Mouse (Mus musculus): ENCODE measurements around the gene Zscan5b. TPM values are rescaled to one million over a fixed set of nuclear protein-coding genes. Genes with fewer than 3 reads are reported as not detected.
"Not testable (repeated sequence)": the region's sequence is repeated elsewhere in the genome, so short reads cannot be mapped to it uniquely, and the experiment has no call there.

Gene Zscan5b
- polyA plus RNA-seq, 1 experiment from 2014 or later = not detected

- Histone ChIP-seq H3K27me3 (ENCODE audit: control insufficient read depth, insufficient read depth, low read length) (no peaks in the 10 kb centered on the region), H3K9me3 (ENCODE audit: control insufficient read depth, low read length) (peaks cover 2% of the 10 kb centered on the region; the same call in 1 of the 2 replicates), H3K4me2 (ENCODE audit: low read depth, low read length, severe bottlenecking) (no peak overlapping the region), H3K36me3 (ENCODE audit: control insufficient read depth, insufficient read depth, low read length) (no peaks in the 10 kb centered on the region), H3K9ac (ENCODE audit: low read length) (no peak overlapping the region), H3K4me1 (replicated peaks; ENCODE audit: control insufficient read depth, insufficient read depth, low read length) (no peaks in the 10 kb centered on the region), H3K27ac (ENCODE audit: low read depth, low read length) (no peak overlapping the region), H3K4me3 (ENCODE audit: low read depth, low read length) (no peak overlapping the region)
- 76% methylated on average over 4 of the region's 4 CpGs for WGBS
- DNase-seq (ENCODE audit: low spot score) (no peak), ATAC-seq (replicated peaks; ENCODE audit: low FRiP score) (no peak)
These were observed 35.3 kb downstream of the Zscan5b start for GRCm38 (mm10) chr7:6257386-6257785.

DNA sequence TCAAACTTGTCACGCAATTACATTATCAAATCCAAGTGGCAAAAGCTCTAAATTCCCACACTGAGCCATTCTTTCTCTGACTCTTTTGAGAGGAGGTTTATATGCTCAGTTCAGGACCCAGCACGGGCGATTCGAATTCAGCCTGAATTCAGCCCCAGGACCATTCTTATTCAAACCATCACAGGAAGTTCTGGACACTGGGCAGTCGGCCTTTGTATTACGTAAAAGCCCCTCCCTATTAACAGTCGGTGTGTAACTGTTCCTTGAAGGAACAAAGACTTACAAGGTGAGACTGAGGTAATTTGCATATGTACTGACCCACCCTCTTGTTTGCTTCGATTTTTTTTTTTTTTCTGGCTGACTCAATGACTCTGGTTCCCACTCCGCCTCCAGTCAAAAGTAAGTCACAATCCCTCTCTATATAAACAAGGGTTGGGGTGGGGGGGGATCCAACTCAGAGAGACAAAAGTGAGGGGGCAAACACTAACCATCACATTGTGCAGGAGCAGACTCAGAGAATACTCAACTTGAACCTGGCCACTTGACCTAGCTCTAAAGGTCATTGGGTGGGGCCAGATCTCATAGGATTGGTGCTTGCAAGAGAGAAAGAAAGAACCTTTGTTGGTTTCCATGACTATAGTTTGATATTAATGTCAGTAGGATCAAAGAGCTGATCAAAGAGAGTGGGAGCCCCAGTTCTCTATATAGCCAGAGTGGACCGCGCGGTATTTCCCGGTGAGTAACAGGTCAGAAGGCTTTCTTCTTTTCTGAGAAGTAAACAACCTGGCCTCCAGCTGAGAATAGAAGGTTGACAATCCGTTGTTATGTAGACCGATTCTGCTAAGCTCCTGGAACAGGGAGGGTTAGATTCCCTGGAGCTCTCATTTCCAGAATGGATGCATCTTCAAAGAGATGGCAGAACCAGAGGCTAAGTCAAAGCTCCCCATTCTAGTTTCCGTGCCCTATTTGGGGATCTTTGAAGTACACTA is 36.4 kb downstream of the Zscan5b start:
- WGBS = 40% methylated on average over 16 of the region's 16 CpGs
- Histone ChIP-seq H3K9ac (ENCODE audit: low read length) (no peak overlapping the region), H3K4me3 (ENCODE audit: low read depth, low read length) (no peak overlapping the region)

DNA sequence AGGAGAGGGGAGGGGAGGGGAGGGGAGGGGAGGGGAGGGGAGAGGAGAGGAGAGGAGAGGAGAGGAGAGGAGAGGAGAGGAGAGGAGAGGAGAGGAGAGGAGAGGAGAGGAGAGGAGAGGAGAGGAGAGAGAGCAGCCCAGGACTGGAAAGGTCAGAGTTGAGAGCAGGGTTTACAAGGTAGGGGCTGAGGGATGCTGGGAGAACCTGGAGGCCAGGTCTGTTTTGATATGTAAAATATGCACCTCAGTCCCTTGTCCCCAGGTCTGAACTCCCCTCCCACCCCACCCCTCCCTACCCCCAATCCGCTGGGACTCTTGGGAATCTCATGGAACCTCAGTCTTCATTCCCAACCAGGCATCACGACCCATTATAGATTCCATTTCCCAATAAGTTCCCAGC is 37.9 kb downstream of the Zscan5b start:
- not testable (repeated sequence) for H3K9ac ChIP-seq (ENCODE audit: low read length); H3K9me3 ChIP-seq (ENCODE audit: control insufficient read depth, low read length); DNase-seq (ENCODE audit: low spot score); H3K4me2 ChIP-seq (ENCODE audit: low read depth, low read length, severe bottlenecking); H3K27ac ChIP-seq (ENCODE audit: low read depth, low read length); H3K36me3 ChIP-seq (ENCODE audit: control insufficient read depth, insufficient read depth, low read length); H3K27me3 ChIP-seq (ENCODE audit: control insufficient read depth, insufficient read depth, low read length); ATAC-seq (replicated peaks; ENCODE audit: low FRiP score); H3K4me3 ChIP-seq (ENCODE audit: low read depth, low read length); H3K4me1 ChIP-seq (replicated peaks; ENCODE audit: control insufficient read depth, insufficient read depth, low read length)
- 41% methylated on average over 2 of the region's 2 CpGs for WGBS

More for the DNA sequence above, 36.4 kb downstream of the Zscan5b start:
- no peaks in the 10 kb centered on the region for H3K27me3 ChIP-seq (ENCODE audit: control insufficient read depth, insufficient read depth, low read length)
- no peak overlapping the region for H3K4me2 ChIP-seq (ENCODE audit: low read depth, low read length, severe bottlenecking)
- H3K36me3 ChIP-seq (ENCODE audit: control insufficient read depth, insufficient read depth, low read length) = no peaks in the 10 kb centered on the region
- ATAC-seq (replicated peaks; ENCODE audit: low FRiP score) = no peak
- H3K9me3 ChIP-seq (ENCODE audit: control insufficient read depth, low read length) = no peaks in the 10 kb centered on the region
- DNase-seq (ENCODE audit: low spot score) = no peak
- no peak overlapping the region for H3K27ac ChIP-seq (ENCODE audit: low read depth, low read length)
- no peaks in the 10 kb centered on the region for H3K4me1 ChIP-seq (replicated peaks; ENCODE audit: control insufficient read depth, insufficient read depth, low read length)

DNA sequence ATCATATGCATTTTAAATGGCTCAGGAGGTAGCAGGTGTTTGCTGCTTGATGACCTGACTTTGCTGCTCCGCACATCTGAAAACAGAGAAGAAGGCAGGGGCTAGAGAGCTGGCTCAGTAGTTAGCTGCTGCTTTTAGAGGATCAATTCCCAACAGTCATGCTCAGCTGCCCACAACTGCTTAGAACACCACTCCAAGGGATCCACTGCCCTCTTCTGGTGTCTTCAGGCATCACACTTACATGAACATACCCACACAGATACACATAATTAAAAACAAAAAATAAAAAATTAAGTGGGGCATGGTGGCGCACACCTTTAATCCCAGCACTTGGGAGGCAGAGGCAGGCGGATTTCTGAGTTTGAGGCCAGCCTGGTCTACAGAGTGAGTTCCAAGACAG is 40.0 kb downstream of the Zscan5b start:
- no peak overlapping the region for H3K27ac ChIP-seq (ENCODE audit: low read depth, low read length)
- H3K9me3 ChIP-seq (ENCODE audit: control insufficient read depth, low read length) = no peaks in the 10 kb centered on the region; the same call in 1 of the 2 replicates
- no peaks in the 10 kb centered on the region for H3K27me3 ChIP-seq (ENCODE audit: control insufficient read depth, insufficient read depth, low read length)
- no peaks in the 10 kb centered on the region for H3K36me3 ChIP-seq (ENCODE audit: control insufficient read depth, insufficient read depth, low read length)
- ATAC-seq (replicated peaks; ENCODE audit: low FRiP score) = no peak
- no peak for DNase-seq (ENCODE audit: low spot score)
- H3K4me1 ChIP-seq (replicated peaks; ENCODE audit: control insufficient read depth, insufficient read depth, low read length) = no peaks in the 10 kb centered on the region
- H3K4me2 ChIP-seq (ENCODE audit: low read depth, low read length, severe bottlenecking) = no peak overlapping the region
- H3K4me3 ChIP-seq (ENCODE audit: low read depth, low read length) = no peak overlapping the region
- H3K9ac ChIP-seq (ENCODE audit: low read length) = no peak overlapping the region
- 84% methylated on average over 3 of the region's 3 CpGs for WGBS

GRCm38 (mm10) chr7:6262984-6263383 is 40.9 kb downstream of the Zscan5b start:
- H3K4me2 ChIP-seq (ENCODE audit: low read depth, low read length, severe bottlenecking) = no peak overlapping the region
- no peaks in the 10 kb centered on the region; the same call in 1 of the 2 replicates for H3K9me3 ChIP-seq (ENCODE audit: control insufficient read depth, low read length)
- 79% methylated on average over 4 of the region's 4 CpGs for WGBS
- H3K4me1 ChIP-seq (replicated peaks; ENCODE audit: control insufficient read depth, insufficient read depth, low read length) = no peaks in the 10 kb centered on the region
- no peak overlapping the region for H3K9ac ChIP-seq (ENCODE audit: low read length)
- H3K4me3 ChIP-seq (ENCODE audit: low read depth, low read length) = no peak overlapping the region
- H3K36me3 ChIP-seq (ENCODE audit: control insufficient read depth, insufficient read depth, low read length) = no peaks in the 10 kb centered on the region
- H3K27ac ChIP-seq (ENCODE audit: low read depth, low read length) = no peak overlapping the region
- DNase-seq (ENCODE audit: low spot score) (no peak), ATAC-seq (replicated peaks; ENCODE audit: low FRiP score) (no peak)
- H3K27me3 ChIP-seq (ENCODE audit: control insufficient read depth, insufficient read depth, low read length) = no peaks in the 10 kb centered on the region

DNA sequence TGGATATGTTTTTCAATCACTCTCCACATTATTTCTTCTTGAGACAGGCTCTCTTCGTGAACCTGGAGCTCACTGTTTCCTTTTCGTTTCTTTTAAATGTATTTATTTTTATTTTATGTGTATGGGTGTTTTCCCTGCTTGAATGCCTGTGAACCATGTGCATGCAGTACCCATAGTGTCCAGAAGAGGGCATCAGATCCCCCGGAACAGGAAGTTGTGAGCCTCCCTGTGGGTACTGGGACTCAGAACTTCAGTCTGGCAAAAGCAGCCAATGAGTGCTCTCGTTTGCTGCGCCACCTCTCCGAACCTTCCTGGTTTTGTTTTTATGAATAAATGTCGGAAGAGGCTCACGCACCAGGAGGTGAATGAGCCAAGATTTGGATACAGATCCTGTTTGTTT is 43.6 kb downstream of the Zscan5b start:
- no peaks in the 10 kb centered on the region; the same call in 1 of the 2 replicates for H3K9me3 ChIP-seq (ENCODE audit: control insufficient read depth, low read length)
- H3K27ac ChIP-seq (ENCODE audit: low read depth, low read length) = no peak overlapping the region
- no peak overlapping the region for H3K9ac ChIP-seq (ENCODE audit: low read length)
- H3K4me1 ChIP-seq (replicated peaks; ENCODE audit: control insufficient read depth, insufficient read depth, low read length) = no peaks in the 10 kb centered on the region
- no peak overlapping the region for H3K4me3 ChIP-seq (ENCODE audit: low read depth, low read length)
- 62% methylated on average over 8 of the region's 8 CpGs for WGBS
- DNase-seq (ENCODE audit: low spot score) (peak; percentile 57), ATAC-seq (replicated peaks; ENCODE audit: low FRiP score) (no peak)
- H3K36me3 ChIP-seq (ENCODE audit: control insufficient read depth, insufficient read depth, low read length) = no peaks in the 10 kb centered on the region
- H3K4me2 ChIP-seq (ENCODE audit: low read depth, low read length, severe bottlenecking) = no peak overlapping the region
- H3K27me3 ChIP-seq (ENCODE audit: control insufficient read depth, insufficient read depth, low read length) = no peaks in the 10 kb centered on the region

DNA sequence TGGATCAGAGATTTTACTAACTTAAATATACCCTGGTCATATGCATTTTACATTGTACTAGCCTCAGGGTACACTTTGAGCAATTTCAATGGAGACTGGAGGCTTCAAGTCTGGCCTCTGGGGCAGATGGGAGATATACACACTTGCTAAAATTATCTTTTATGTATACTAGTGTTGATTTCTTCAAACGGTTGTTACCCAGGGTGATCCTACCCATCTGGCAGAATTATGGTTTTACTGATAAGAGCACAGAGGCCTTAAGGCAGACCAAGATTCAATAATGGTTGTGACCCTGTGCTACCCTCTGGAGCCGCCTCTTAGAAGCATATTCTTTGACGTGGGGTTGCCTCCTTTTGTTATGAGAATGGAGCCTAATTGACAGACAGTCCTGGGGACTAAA is 55.8 kb downstream of the Zscan5b start:
- no peaks in the 10 kb centered on the region for H3K36me3 ChIP-seq (ENCODE audit: control insufficient read depth, insufficient read depth, low read length)
- ATAC-seq (replicated peaks; ENCODE audit: low FRiP score) (no peak), DNase-seq (ENCODE audit: low spot score) (no peak)
- H3K27me3 ChIP-seq (ENCODE audit: control insufficient read depth, insufficient read depth, low read length) = no peaks in the 10 kb centered on the region
- WGBS = 67% methylated on average over 3 of the region's 3 CpGs
- no peak overlapping the region for H3K9ac ChIP-seq (ENCODE audit: low read length)
- no peaks in the 10 kb centered on the region for H3K4me1 ChIP-seq (replicated peaks; ENCODE audit: control insufficient read depth, insufficient read depth, low read length)
- H3K4me2 ChIP-seq (ENCODE audit: low read depth, low read length, severe bottlenecking) = no peak overlapping the region
- H3K27ac ChIP-seq (ENCODE audit: low read depth, low read length) = no peak overlapping the region
- no peak overlapping the region for H3K4me3 ChIP-seq (ENCODE audit: low read depth, low read length)
- no peaks in the 10 kb centered on the region for H3K9me3 ChIP-seq (ENCODE audit: control insufficient read depth, low read length)

DNA sequence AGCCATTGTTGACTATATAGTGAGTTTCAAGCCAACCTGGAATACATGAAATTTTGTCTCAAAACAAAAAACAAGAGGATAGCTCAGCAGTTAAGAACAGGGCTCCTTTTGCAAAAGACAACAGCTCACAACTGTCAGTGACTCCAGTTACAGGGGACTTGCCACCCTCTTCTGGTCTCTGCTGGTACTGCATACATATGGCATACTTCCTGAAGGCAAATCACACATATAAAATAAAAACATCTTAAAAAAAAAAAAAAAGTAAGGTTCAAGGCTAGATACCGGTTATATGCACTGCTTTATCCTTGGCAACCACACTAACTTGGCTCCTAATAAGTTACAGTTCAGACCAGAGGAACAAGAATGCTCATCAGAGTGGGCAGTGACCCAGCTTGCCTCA is 60.7 kb downstream of the Zscan5b start:
- H3K9me3 ChIP-seq (ENCODE audit: control insufficient read depth, low read length) = no peaks in the 10 kb centered on the region
- no peak overlapping the region for H3K9ac ChIP-seq (ENCODE audit: low read length)
- peaks cover 4% of the 10 kb centered on the region; the same call in 1 of the 2 replicates for H3K4me1 ChIP-seq (replicated peaks; ENCODE audit: control insufficient read depth, insufficient read depth, low read length)
- ATAC-seq (replicated peaks; ENCODE audit: low FRiP score) (no peak), DNase-seq (ENCODE audit: low spot score) (peak; percentile 83)
- no peaks in the 10 kb centered on the region for H3K36me3 ChIP-seq (ENCODE audit: control insufficient read depth, insufficient read depth, low read length)
- 0% methylated on average over 1 of the region's 1 CpGs for WGBS
- no peak overlapping the region for H3K27ac ChIP-seq (ENCODE audit: low read depth, low read length)
- peak overlapping the region; percentile 64; the same call in 1 of the 2 replicates for H3K4me2 ChIP-seq (ENCODE audit: low read depth, low read length, severe bottlenecking)
- H3K27me3 ChIP-seq (ENCODE audit: control insufficient read depth, insufficient read depth, low read length) = no peaks in the 10 kb centered on the region
- H3K4me3 ChIP-seq (ENCODE audit: low read depth, low read length) = peak overlapping the region; percentile 44; the same call in 1 of the 2 replicates
